Mouse (Mus musculus) hindbrain, postnatal 0 days (tissue): ENCODE measurements at regions not wholly inside any gene's neighbourhood (a gene's known extent, or its start where the extent isn't known, plus 50 kb on each side); places are given as distances from the start of the nearest gene placed in this dataset.
A peak's percentile ranks its signal among the peaks of the same experiment; 100 is the strongest.

Experiments used
- ATAC-seq: fragments of 200-750 bp; cut with Nextera tagmentation; 2 replicates; pipeline ENCODE4 v1.8.0; 2017; ENCODE audit warnings: mild to moderate bottlenecking, moderate TSS enrichment, moderate library complexity
- DNase-seq: peaks from one replicate; pipeline ENCODE4 v3.0.0-alpha.2; 2015; ENCODE audit warnings: low spot score
- H3K27ac ChIP-seq: fragments of 300-500 bp; sonication (generic); 2 replicates; pipeline ENCODE4 v1.5.1; 2014; ENCODE audit warnings: mild to moderate bottlenecking
- H3K27me3 ChIP-seq: fragments of 300-500 bp; sonication (generic); 2 replicates; pipeline ENCODE4 v1.6.1; 2014; ENCODE audit warnings: low read length, mixed read lengths; ENCODE audit not compliant: insufficient read depth
- H3K36me3 ChIP-seq: fragments of 300-500 bp; sonication (generic); 2 replicates; pipeline ENCODE4 v1.6.1; 2014; ENCODE audit warnings: low read length, mixed read lengths; ENCODE audit not compliant: insufficient read depth
- H3K4me1 ChIP-seq: fragments of 300-500 bp; sonication (generic); 2 replicates; pipeline ENCODE4 v1.6.1; 2014; ENCODE audit warnings: antibody characterized with exemption, low read length, mixed read lengths; ENCODE audit not compliant: insufficient read depth
- H3K4me2 ChIP-seq: fragments of 300-500 bp; sonication (generic); 2 replicates; pipeline ENCODE4 v1.6.1; 2014; ENCODE audit warnings: low read depth, mild to moderate bottlenecking, low read length, moderate library complexity, mixed read lengths
- H3K4me3 ChIP-seq: fragments of 300-500 bp; sonication (generic); 2 replicates; pipeline ENCODE4 v1.5.1; 2014; ENCODE audit warnings: low read length
- H3K9ac ChIP-seq: fragments of 300-500 bp; sonication (generic); replicated peaks from 2 replicates; pipeline ENCODE4 v1.6.1; 2014; ENCODE audit warnings: mild to moderate bottlenecking, low read length, moderate library complexity, mixed read lengths
- H3K9me3 ChIP-seq: fragments of 300-500 bp; sonication (generic); 2 replicates; pipeline ENCODE4 v1.6.1; 2016; ENCODE audit warnings: low read length, mixed read lengths
- CTCF ChIP-seq: IDR thresholded peaks from 2 replicates; pipeline ENCODE4 v1.5.1; 2016; ENCODE audit warnings: antibody characterized with exemption, control low read depth, low read depth
- WGBS: fragments of 180-500 bp; shearing (Covaris S2); extraction: QIAGEN DNeasy Blood & Tissue Kit; methylation state at CpG from one replicate; pipeline ENCODE4 v1.1.7; 2014; 5-methylcytosine and 5-hydroxymethylcytosine counted together

DNA sequence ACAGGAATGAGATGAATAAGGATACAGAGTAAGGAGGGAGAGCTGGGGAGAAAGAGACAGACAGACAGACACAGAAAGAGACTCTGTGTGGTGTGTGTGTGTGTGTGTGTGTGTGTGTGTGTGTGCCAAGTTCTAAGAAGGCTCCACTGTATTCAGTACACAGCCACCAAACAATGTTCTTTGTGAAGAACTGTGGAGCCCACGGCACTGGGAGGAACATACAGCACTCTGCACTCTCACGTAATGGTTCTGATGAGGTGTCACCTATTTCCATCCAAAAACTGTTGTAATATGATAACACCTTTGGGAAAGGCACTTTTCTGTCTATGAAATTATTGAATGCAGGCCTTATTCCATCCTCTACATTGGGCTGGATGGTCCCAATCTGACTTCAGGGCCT is 184.8 kb upstream of the Meox2 start:
- no peak overlapping the region for H3K4me2 ChIP-seq
- no peaks in the 10 kb centered on the region for H3K9me3 ChIP-seq
- H3K4me1 ChIP-seq: no peaks in the 10 kb centered on the region
- no peaks in the 10 kb centered on the region for H3K27me3 ChIP-seq
- DNase-seq (no peak), ATAC-seq (no peak)
- H3K36me3 ChIP-seq: no peaks in the 10 kb centered on the region
- no peak for TF ChIP-seq CTCF
- H3K4me3 ChIP-seq: no peak overlapping the region
- no peak overlapping the region for H3K27ac ChIP-seq
- H3K9ac ChIP-seq: no peak overlapping the region
- WGBS: 76% methylated on average over 2 of the region's 2 CpGs

DNA sequence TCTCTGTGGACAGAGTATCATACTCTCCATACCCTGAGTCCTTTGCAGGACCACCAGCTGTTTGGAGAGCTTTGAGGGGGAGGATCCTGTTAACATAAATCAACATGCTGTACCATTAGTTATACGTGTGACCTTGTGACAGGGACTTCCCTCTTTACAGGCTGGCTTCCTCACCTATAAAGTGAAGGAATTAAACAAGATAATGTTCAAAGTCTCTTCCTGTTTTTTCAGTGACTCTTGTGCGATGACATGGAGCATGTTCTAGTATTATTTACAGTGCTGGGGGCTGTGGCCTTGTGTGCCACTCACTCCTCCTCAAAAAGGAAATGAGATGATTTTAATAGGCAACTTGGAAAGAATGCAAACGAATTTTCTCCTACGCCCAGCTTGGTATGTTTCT is 182.1 kb upstream of the Meox2 start:
- no peaks in the 10 kb centered on the region for H3K9me3 ChIP-seq
- H3K27ac ChIP-seq: no peak overlapping the region
- 75% methylated on average over 4 of the region's 4 CpGs for WGBS
- DNase-seq (no peak), ATAC-seq (no peak)
- no peak overlapping the region for H3K4me2 ChIP-seq
- no peak for TF ChIP-seq CTCF
- H3K4me1 ChIP-seq: no peaks in the 10 kb centered on the region
- no peak overlapping the region for H3K9ac ChIP-seq
- H3K36me3 ChIP-seq: no peaks in the 10 kb centered on the region
- no peaks in the 10 kb centered on the region for H3K27me3 ChIP-seq
- H3K4me3 ChIP-seq: no peak overlapping the region

DNA sequence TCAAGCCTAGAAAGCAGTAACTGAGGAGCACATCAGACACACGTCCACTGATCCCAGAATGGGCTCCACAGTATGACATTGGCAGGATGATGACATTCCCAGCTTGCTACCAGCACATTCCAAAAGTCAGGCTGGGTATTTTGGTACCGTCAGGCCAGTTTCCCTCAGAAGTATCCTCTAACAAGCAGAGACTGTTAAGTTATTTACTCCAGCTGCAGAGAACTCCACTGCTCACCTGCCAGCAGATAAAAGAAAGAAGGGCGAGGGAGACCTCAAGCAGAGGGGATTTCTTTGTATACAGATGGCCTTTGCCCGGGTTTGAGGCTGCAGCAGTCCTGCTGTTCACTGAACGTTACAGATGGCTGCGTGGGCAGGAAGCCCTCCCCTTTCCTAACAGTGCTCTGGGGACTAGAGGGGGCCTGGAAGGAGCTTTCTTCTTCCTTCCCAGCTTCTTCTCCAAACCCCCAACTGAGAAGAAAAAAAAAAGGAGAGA is 175.2 kb upstream of the Meox2 start:
- TF ChIP-seq CTCF: no peak
- H3K9me3 ChIP-seq: no peaks in the 10 kb centered on the region
- ATAC-seq (no peak), DNase-seq (peak; percentile 10)
- no peaks in the 10 kb centered on the region for H3K4me1 ChIP-seq
- no peak overlapping the region for H3K27ac ChIP-seq
- H3K9ac ChIP-seq: no peak overlapping the region
- no peaks in the 10 kb centered on the region for H3K36me3 ChIP-seq
- 9% methylated on average over 6 of the region's 6 CpGs for WGBS
- no peak overlapping the region for H3K4me3 ChIP-seq
- H3K4me2 ChIP-seq: 0 out of 2 replicates have a peak overlapping the region, but pooled peaks have one; percentile 13
- no peaks in the 10 kb centered on the region for H3K27me3 ChIP-seq

DNA sequence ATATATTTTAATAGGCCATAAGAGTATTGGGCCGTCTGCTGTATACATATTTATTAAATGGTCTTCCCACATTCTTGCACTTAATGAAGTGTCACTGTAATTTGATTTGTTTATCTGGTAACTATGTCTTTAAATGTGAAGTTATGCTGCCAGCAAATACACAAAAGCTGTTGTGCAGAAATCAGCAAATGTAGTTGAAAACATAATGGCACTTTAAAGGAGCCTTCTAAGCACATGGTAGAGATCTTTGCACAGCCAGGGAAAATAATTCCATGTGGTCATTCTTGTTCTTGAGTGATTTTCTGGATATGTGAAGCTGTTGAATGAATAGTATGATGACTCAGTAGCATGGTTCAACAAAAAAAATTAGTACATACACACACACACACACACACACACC is 164.4 kb upstream of the Meox2 start:
- no peaks in the 10 kb centered on the region for H3K36me3 ChIP-seq
- H3K4me2 ChIP-seq: no peak overlapping the region
- TF ChIP-seq CTCF: no peak
- no peaks in the 10 kb centered on the region for H3K27me3 ChIP-seq
- H3K4me3 ChIP-seq: no peak overlapping the region
- 90% methylated on average over 1 of the region's 1 CpGs for WGBS
- DNase-seq (no peak), ATAC-seq (no peak)
- H3K27ac ChIP-seq: no peak overlapping the region
- H3K9me3 ChIP-seq: no peaks in the 10 kb centered on the region
- H3K9ac ChIP-seq: no peak overlapping the region
- no peaks in the 10 kb centered on the region for H3K4me1 ChIP-seq

DNA sequence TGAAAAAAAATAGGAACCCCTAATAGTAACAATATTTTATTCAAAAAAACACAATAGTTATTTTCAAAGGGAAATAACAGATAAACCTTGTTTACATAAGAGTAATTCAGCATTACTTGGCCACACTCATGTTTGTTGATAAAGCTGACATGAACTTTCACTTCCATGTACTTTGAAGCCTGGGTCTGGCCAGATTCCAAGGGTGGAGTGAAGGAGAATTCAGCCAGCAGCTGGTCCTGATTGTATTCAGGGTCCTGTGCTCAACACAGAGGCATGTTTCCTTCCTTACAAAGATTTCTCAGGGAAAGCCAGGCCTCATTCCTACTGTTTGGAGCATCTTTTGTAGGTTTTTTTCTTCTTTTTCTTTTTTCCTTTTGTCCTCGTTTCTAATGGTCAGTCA is 162.4 kb upstream of the Meox2 start:
- ATAC-seq (no peak), DNase-seq (peak; percentile 37)
- H3K36me3 ChIP-seq: no peaks in the 10 kb centered on the region
- H3K27ac ChIP-seq: no peak overlapping the region
- no peak for TF ChIP-seq CTCF
- H3K9ac ChIP-seq: no peak overlapping the region
- no peaks in the 10 kb centered on the region for H3K9me3 ChIP-seq
- H3K27me3 ChIP-seq: no peaks in the 10 kb centered on the region
- no peak overlapping the region for H3K4me3 ChIP-seq
- WGBS: 21% methylated on average over 1 of the region's 1 CpGs
- no peaks in the 10 kb centered on the region for H3K4me1 ChIP-seq
- no peak overlapping the region for H3K4me2 ChIP-seq

DNA sequence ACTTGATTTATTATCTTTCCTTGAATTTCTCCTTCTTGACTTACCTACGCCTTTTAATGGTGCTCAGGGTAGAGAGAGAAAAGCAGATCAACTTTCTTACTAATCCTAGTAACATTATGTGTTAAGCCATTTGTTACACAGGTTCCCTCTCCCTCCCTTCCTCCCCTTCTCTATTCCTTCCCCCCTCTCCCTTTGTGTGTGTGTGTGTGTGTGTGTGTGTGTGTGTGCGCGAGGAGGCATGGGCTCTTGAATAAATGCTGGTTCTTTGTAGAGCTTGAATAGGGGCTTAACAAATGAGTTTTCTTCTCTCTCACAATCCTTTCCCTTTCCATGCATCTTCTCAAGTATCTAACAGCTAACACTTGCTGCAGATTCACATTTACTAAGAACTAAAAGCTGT is 160.4 kb upstream of the Meox2 start:
- Histone ChIP-seq H3K27ac (no peak overlapping the region), H3K36me3 (no peaks in the 10 kb centered on the region), H3K4me1 (no peaks in the 10 kb centered on the region), H3K27me3 (no peaks in the 10 kb centered on the region), H3K4me2 (no peak overlapping the region), H3K4me3 (no peak overlapping the region), H3K9me3 (no peaks in the 10 kb centered on the region), H3K9ac (no peak overlapping the region)
- WGBS: 79% methylated on average over 3 of the region's 3 CpGs
- TF ChIP-seq CTCF: no peak
- DNase-seq (no peak), ATAC-seq (no peak)

DNA sequence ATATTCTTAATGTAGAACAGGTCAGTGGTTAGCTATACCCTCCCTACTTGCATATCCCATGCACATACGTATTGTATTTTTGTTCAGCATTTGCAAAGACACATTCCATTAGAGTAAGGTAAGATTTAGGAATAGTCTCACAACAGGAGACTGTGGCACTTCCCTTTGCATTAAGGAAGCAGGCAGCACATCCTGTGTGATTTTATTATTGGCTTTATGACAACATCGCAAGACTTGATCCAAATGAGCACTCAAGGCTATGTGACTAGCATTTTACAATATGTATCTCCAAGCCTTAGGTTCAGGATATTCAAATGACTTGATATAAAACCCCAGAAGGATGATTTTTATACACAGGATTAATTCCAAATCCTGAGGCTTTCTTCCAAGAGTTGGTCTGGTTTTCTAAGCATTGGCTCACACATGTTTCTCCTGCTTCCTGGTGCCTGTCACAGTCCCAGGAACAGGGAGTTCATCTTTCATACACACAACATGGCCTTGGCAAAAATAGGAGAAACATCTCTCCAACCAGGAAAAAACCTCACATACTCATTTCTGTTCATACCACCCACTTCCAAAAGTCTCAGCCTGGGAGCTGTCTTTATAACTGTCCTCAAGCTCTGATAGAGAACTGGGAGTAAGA is 159.1 kb upstream of the Meox2 start:
- Histone ChIP-seq H3K4me1 (no peaks in the 10 kb centered on the region), H3K4me3 (no peak overlapping the region), H3K4me2 (no peak overlapping the region), H3K27ac (no peak overlapping the region), H3K9me3 (no peaks in the 10 kb centered on the region), H3K27me3 (no peaks in the 10 kb centered on the region), H3K9ac (no peak overlapping the region), H3K36me3 (no peaks in the 10 kb centered on the region)
- TF ChIP-seq CTCF: no peak
- DNase-seq (no peak), ATAC-seq (no peak)
- 94% methylated on average over 2 of the region's 2 CpGs for WGBS
